Mouse (Mus musculus): ENCODE data around the gene Klhdc10.
"Not testable (repeated sequence)": the region's sequence is repeated elsewhere in the genome, so short reads cannot be mapped to it uniquely, and the experiment has no call there.

The Klhdc10 gene

DNA sequence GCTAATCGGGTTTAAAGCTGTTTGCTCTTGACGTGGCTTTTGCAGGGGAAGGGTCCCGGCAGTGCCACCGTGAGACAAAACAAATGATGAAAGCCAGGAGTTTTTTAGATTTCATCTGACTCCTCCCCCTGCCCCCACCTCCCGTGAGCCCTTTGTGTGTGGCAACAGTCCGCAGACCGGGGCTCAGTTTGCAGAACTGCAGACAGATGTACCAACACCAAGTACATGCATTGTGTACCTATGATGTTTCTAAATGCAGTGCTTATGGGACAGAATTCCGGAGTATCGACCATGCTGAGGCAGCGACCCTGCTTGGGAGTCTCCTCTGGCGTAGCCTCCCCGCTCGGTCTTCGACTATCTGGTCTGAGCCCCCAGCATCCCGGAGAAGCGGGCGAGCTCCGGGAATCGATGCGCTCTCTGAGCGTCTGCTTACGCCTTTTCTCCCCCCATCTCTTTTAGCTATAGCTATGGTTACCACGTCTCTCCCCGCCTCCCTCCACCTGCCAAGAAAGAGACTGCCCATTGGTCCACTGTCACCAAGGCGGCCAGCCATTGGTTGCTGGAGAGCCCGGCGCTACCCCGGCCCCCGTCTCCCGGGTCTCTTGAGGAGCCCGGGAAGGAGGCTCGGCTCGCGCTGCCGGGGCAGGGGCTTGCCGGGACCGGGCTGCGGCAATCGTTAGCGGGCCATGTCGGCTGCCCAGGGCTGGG, at the start of gene Klhdc10:
Klhdc10 (plus strand) TSS at position 561 of the 708 bp plus-strand sequence.
- peak; percentile 100 for DNase-seq

DNA sequence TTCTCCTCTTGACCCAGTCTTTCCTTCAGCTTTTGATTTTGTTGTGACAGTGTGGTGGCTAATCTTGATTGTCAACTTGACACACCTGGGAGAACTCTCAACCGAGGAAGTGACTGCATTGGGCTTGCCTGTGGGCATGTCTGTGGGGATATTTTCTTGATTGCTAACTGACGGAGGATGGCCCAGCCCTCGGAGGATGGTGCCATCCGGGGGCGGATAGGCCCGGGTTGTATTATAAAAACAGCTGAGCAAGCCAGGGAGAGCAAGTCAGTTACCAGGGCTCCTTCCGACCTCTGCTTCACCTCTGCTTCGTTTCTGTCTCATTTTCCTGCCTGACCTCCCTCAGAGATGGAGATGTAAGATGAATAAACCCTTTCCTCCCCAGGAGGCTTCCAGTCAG, 48.9 kb upstream of the Klhdc10 start:
- no peak for DNase-seq

DNA sequence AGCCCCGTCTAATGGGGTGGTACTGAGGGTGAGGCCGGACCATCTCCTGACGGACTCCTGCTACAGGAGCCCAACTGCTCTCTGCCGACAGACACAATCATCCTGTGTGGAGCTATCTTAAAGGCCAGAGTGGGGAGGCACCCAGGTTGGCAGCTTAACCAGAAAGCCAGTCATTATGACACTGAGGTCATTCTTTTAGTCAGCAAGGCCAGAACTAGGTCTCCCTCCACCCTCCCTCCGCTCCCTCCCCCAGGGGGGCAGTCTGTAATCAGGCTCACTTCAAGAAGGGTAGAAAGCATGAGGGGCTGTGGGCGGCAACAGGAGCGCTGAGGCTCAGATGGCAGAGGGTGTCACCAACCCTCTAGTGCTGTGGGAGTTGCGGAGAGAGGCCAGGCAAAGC, 48.0 kb upstream of the Klhdc10 start:
- DNase-seq, result no peak

DNA sequence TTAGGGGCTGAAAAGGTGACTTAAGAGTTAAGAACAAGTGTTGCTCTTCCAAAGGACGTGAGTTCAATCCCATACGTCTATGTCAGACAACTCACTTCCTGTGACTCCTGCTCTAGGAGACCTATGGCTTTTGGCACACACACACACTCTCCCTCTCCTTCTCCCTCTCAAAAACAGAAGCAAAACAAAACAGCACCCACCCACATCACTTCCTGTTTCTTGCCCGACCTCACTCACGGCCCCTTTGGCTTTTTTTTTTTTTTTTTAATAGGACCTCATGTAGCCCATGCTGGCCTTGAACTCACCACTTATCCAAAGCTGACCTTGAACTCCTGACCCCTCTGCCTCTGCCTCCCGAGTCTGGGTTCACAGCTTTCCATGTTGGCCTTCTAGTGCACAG, 46.9 kb upstream of the Klhdc10 start:
- DNase-seq, result no peak

DNA sequence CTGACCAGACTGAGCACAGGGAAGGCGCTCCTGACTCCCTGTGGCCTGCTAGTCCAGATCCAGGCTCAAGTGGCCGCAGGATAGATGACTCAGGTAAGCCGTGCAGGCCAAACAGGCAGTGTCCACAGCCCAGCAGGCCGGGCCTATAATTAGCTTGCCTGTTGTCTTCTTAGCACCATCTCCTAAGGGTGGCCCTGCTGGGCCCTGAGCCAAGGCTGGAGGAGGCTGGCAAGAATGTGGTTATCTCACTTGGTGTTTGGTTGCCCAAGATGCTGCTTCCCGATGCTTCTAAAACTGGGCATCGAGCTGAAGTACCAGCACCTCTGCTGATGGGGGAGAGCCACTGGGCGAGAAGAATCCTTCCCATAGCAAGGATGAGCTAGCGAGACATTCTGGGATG, 46.0 kb upstream of the Klhdc10 start:
- no peak for DNase-seq

DNA sequence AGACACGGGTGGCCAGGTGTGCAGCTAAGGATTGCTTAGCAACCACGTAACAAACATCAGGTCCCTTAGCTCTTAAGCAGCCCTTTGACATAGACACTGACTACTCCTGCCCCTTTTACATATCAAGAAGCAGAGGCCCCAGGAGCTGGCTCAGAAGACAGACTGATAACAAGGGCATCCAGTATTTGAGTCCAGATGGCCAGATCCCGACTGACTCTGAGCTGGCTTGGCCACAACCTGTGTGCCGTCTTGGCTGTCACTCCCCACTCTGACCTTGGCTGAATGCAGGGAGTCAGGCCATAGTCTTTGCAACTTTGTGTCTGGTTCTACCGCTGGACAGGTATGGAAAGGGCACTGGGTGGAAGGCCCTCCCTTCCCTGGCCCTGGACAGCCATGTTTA, 45.5 kb upstream of the Klhdc10 start:
- no peak for DNase-seq

DNA sequence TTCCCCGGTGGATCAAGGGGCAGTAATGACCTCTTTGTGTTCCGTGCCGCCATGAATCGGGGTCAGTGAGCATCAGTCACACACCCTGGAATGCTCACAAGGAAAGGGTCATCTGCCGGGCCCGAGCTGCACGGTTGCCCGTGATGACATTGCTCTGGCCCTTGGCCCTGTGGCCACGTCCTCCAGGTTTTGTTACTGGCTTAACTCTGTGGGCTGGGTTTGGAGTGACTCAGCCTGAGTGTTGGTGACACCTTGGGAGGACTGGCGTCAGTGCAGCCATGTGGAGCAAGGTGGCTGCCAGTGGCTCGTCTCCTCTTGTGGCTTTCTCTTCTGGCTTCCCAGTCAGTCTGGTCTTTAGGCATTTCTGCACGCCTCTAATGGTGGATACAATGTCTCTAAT, 45.0 kb upstream of the Klhdc10 start:
- no peak for DNase-seq

DNA sequence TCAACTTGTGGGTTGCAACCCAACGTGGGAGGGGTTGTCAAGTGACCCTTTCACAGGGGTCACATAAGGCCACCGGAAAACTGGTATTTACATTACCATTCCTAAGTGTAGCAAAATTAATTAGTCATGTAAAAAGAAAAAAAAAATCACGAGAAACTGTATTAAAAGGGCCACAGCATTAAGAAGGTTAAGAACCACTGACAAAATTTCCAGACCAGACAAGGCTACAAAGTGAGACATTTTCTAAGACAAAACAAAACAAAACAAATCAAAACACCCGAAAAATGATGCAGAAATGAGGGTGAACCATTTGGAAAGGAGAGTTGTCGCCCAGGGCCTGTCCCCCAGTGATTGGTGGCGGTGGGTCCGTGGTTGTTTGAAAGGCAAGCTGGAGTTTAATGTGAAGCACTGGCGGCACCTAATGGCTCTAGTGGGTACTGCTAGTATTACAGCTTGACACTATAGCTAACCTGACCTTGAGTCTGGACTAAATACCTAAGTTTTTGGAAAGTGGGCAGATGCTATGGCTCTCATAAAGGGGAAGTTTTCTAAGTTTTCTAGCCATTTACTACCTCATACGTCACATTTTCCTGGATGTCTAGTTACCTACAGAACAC, 44.0 kb upstream of the Klhdc10 start:
- DNase-seq, result peak; percentile 85

DNA sequence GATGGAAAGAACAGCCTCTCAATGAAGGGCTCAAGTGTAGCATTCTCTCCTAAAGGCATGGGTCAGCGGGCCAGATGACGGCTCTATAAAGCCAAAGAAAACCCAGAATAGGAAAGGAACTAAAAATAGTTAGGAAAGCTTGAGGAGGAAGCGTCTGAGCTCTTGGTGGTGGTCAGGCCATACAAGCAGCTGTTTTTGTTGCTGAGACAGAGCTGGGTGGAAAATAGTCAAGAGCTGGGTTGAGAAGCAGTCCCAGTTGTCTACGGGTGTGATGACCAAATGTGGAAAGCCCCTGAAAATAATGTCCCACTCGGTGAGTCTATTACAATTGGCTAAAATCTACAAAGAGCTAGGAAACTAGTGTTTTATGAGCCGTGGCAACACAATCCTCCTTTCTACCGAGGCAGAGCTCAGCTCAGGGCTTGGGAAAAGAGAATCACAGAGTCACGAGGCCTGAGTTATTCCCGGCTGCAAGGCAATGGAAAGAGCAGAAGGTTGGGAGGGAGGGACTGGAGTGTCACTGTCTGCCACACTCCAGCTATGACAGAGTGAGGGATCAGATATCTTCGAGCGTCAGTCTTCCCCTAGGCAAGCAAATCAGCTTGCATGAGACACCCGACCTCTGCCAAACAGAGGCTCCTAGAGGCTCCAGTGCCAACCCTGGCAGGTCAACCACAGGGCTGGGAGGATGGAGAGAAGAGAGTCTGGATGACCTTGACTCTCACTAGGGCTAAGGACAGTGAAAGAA, 41.7 kb upstream of the Klhdc10 start:
- no peak for DNase-seq

DNA sequence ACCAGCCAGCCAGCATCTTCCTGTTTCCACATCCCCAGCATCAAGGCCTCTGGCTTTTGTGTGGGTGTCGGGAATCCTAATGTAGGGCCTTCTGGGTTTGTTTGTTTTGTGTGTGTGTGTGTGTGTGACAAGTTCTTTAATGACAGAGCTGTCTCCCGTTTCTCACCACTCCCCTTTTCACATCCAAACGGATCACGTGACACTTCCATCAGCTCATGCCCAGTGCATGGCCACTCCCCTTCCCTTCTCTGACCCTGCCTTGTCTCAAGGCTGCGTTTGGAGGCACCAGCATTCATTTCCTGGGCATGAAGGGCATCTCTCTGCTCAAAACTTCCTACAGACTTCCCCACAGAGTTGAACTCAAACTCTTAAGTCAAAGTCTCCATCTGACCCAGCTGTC, 37.9 kb upstream of the Klhdc10 start:
- DNase-seq, result no peak

DNA sequence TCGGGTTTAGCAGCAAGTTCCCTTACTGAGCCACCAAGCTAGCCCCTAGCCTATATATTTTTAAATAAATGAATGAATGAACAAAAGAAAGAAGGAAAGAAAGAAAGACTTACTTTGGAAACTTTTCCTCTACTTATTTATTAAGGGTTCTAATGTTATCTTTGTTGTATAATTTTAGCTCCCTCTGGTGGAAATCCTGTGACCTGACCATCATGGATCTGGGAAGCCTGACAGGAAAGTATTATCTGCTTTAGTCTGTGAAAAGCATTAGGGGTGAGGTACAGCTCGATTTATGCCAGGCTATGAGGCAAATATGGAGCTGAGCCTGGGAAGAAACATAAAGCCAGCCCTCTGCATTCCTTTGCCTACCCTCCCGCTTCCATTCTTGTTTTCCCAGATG, 32.4 kb upstream of the Klhdc10 start:
- DNase-seq, result no peak

DNA sequence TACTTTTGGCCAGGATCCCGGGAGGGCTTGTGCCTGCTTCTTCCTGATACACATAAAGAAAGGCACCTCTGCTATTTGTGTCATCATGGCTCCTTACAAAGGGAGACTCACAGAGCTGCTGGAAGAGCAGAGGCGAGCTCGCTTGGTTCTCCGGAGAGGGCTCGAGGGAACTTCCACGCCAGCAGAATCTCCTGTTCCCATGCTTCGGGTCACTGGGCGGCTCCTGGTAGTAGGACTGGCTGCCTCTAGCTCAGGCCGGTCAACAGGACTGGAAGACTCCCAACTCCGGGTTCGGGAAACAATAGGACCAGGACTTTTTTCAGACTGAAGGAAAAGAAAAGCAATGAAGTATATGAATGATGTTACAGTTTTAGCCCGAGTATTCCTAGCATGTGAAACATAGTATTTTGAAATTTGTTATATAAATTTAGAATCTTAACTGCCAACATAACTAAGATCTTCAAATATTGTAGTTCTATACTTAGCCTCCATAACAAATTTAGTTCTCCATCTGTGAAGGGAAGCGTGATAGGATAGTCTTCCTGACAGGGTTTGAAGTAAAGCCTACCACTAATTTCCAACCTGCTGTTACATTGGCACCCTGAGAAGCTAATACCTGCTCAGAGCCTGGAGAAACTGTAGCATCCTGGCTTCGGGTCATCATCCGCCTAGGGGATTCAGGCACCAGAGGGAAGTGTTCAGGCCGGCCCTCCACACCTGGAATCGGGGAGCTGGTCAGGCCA, 28.9 kb upstream of the Klhdc10 start:
- DNase-seq, result no peak

DNA sequence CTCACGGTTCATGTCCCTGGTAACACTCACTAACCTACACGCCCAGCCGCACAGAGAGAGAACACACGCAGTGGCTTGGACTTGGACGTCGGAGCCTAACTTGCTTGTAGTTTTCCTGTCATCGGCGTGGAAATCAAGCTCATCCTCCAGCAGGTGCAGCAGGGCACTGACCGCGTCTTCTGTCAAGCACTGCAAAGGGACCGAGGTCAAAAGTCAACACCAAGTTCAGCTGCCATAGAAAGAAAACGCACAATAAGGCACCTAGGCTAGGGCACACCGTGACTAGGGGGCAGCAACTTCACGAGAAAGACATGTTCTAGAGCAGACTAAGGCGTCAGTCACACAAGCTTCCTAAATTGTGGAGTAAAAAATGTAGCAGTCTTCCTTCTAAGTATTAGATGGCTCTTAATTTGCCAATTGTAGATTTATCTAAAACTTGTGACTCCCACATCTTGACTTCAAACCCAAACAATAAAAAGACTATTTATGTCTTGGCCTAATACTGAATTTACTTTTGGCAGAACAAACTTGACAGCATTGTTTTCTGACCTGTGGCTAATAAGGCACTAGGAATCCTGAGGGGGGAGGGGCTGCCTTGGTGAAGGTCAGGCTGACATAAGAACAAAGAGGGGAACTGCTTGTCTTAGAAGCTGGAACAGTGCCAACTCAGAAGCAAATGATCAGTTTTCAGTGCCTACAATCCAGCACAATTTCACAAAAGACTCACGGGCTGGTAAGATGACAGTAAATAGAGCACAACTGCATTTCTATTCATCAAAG, 26.7 kb upstream of the Klhdc10 start:
- peak; percentile 74 for DNase-seq

DNA sequence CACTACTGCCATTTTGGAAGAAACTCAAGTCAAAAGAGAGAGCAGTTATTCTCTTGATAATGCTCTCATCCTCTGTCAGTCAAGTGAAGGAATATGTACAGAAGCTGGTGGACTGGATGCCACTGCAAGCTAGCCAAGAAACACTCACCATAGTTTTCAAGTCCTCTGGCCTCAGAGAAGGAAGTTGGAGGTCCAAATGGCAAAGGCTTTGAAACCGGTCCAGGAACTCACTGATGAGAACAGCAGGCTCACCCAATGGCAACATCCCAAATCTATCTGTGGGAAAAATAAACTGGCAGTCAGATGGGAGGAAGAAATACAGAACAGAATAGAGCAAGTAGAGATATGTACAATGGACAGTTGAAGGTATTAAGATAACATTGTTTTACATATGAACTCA, 25.9 kb upstream of the Klhdc10 start:
- DNase-seq, result peak; percentile 62

DNA sequence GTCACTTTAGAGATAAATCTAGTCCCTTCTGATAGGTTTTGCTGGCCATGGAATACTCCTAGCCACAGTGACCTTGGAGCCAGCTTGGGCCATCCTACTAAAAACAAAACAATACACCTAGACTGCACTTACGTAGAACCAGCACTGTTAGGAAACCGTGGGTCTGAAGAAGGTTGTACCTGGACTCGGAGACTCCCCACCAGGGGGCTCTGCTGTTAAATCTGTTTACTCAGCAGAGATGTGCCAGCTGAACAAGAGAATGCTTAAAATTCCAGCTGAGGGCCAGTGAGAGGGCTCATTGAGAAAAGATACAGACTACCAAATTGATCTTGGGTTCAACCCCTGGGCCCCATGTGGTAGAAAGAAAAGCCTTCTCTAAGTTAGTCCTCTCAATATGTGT, 20.6 kb upstream of the Klhdc10 start:
- no peak for DNase-seq

DNA sequence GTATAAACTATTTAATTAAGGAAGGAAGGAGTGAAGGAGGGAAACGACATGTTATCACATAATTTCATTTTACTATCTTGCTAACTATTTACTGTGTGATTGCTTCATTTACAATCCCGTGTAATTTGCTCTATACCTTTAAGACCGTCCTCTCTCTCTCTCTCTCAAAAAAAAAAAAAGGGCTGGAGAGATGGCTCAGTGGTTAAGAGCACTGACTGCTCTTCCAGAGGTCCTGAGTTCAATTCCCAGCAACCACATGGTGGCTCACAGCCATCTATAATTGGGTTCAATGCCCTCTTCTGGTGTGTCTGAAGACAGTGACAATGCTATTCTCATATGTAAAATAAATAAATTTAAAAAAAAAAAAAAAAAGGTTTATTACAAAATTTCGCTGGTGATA, 11.4 kb upstream of the Klhdc10 start:
- not testable (repeated sequence) for DNase-seq

DNA sequence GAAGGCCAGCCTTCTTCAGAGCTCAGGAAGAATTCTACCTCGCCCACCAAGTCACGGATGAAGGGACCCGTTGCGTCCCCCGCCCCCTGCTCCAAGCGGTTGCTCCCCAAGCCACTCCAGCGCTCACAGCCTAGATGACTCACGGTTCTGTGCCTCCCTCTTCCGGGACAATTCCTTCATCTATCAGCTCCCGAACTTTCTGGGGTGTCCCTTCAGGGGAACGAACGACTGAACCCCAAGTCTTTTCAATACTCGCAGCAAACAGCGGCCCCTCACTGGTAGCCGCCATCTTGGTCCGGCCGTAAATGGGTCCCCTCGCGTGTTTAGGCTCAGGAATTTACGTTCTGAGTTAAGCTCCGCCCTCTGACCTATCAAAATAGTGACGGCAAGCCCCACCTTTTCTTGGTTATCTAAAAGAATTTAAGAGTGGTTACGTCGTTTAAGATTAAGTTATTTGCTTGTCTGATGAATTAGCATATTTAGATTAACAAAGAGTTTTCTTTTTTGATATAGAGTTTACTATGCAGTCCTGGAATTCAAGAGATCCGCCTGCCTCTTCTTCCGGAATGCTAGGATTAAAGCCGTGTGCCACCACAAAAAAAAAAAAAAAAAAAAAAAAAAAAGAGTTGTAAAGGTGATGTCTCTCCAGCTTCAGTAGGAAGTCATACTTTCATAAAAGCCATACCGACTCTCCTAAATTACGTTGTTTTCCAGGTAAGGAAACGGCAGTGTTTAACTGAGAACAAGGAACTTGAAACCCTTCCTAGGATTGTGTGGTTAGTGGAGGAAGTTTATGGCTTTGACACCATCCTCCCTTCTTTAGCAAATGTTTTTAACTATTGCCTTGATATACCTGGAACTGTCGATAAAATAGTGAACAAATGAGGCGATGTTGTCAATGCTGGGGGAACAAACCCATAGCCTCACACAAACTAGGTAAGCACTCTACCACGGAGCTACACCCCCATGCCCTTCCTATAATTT, 10.7 kb upstream of the Klhdc10 start, which contains the start of gene Zc3hc1:
Zc3hc1 (minus strand) TSS at position 315 of the 984 bp plus-strand sequence.
- peak; percentile 85 for DNase-seq

DNA sequence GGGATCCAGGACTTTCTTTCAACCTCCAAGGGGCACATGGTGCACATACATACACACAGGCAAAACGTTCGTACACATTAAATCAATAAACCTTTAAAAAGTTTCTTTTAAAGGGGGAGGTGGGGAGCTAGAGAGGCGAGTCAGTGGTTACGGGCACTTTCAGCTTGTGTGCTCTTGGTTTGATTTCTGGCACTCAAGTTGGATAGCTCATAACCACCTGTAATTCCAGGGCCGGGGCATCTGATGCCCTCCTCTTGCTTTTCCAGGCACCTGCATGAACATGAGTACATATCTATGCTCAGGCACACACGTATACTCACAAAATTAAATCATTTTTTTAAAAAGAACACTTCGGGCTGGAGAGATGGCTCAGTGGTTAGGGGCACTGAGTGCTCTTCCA, 9.7 kb upstream of the Klhdc10 start:
- DNase-seq, result no peak

DNA sequence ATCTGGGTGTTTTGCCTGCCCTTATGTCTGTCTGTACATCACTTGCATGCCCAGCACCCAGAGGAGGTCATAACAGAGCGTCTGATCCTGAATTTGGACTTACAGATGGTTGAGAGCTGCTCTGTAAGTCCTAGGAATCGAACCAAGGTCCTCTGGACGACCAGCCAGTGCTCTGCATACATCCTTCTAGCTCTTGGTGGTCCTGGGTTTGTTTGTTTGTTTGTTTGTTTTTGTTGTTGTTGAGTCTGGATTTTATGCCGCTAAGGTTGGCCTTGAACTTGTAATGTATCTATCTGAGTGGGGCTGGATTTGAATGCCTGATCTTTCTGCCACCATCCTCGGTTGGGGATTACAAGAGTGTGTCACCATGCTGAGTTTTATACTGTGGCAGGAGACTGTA, 1.5 kb upstream of the Klhdc10 start:
- no peak for DNase-seq

DNA sequence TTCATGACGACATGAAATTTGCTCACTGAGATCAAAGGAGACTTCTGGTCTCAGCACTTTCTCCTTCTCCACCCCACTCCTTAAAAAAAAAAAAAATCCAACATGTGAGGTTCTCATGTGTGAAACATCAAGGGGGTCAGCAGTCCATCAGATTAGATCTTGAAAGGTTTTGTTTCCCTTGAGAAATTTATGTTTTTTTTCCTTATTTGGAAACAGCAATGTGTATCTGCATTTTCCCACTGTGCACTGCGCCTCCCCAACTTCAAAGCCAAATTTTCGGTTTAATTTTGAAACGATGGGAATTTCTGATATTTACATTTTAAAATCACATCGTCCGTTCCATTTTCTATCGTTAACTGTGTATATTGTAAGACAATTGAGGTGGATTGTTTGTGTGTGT, 952 bp upstream of the Klhdc10 start:
- DNase-seq, result no peak

DNA sequence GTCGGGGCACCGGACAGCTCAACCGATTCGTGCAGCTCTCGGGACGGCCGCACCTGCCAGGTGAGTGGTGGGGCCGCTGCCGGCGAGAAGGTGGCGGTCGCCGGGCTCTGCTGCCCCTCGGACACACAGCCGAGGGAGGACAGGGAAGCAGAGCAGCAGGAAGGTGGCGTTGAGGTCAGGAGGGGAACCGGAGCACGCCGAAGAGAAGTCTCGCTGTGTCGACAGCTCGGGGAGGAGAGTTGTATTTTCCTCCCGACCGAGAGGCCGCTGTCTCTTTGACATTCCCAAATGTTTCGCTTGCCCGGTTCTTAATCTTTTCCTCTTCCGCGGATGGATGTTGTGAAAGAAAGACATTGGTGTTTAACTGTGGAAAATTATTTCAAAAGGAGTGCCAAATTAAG, 423 bp downstream of the Klhdc10 start:
- DNase-seq, result no peak
